Mouse (Mus musculus) spleen, postnatal 10 days (tissue): Measurements from ENCODE around the gene Gm8113.
"Not testable (repeated sequence)": the region's sequence is repeated elsewhere in the genome, so short reads cannot be mapped to it uniquely, and the experiment has no call there.

Experiments
- DNase-seq, 2 experiments: peaks; one replicate each; pipeline ENCODE4 v3.0.0; 2021 to 2022; ENCODE audit warnings: low spot score in 2 of 2

Gm8113 gene

DNA sequence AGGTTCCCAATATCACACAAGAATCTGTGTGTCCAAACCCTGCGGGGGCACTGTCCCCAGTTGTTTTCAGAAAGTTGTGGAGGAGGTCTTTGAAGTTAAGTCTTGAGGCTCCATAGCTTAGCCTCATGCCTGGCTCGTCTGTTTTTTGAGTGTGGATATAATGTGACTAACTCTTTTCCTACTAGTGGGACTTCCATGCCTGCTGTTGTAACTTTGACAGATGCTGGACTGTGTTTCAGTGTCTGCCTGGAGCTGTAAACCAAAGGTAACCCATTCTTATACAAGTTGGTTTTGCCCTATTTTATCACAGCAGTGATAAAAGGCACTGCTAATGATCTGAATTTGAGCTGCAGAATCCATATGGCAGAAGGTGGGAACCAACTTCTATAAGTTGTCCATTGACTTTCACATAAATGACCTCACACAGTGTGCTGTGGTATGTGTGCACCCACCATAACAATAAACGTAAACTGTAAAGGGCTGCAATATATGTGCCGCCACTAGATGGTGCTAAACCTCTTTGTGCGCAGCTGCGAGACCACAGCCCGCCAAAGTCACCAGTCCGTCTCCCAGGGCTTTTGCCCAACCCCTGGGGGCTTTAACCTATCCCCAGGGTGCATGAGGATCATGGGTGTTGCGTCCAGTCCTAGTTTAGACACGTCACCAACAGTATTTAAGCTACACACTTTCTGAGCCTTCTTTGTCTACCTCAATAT is at the start of gene Gm8113:
Gene Gm8113, plus strand, starts transcription at position 703 of the 716 bp plus-strand sequence.
- peak; percentile 12 to 56 for DNase-seq

DNA sequence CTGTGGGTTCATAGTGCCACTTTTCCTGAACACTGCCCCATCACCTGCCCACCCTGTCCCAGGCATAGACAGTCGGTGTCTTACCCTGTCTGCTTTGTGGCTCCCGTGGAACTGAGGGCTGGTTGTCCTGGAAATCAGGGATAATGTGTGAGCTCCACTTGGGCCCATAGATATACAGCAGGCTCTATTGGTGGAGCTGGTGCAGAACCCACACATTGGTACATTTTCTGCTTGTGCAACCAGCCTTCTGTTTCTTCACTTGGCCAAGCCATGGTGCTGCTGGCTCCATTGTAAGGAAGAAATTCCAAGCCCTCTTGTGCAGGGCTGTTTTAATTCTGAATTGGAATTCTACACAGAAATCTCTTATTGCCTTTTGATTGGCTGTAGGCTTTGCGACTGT is 49.8 kb upstream of the Gm8113 start, which contains the start of gene Ear1:
Gene Ear1, minus strand, starts transcription at position 101 of the 400 bp plus-strand sequence.
- DNase-seq, result not testable (repeated sequence)

DNA sequence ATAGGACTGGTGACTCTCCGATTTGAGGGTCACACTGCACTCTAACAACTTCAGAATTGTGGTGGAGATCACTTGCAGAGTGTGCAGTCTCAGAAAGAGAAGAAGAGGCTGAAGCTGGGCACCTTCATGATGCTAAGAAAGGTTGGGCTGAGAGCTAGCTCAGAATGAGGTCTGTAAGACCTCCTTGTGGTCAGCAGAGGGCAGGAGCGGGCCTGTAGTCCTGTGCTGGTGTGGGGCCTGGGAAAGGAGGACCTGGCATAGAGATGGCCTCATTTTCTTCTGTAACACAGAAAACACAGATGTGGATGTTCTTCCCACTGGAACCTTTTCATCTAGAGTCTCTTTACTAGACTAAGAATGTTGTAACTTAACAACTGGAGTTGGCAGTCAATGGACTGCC is 47.4 kb upstream of the Gm8113 start:
- not testable (repeated sequence) for DNase-seq

DNA sequence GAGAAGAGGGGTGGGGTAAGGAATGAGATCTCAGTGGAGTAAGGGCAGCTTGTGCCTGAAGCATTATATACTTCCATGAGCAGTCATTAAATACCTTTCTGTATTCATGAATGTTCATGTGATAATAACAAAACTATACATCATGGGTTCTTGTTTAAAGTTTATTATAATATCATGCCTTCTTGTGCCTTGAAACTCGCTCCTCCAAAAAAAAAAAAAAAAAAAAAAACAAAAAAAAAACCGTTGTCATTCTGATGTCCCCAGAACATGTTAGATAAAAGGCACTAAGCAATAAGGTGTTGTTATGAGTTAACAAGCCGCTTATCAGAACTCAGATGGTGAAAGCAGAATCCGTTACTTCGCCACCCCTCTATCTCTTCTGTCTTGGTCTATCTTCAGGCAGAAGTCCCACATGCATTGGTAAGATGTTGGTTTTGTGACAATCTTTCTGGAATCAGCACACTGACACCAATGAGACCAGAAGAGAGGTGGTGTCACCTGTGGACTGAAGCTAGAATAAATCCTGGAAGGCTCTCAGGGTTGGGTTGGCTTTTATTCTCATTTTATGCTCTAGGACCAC is 45.1 kb upstream of the Gm8113 start:
- not testable (repeated sequence) for DNase-seq

DNA sequence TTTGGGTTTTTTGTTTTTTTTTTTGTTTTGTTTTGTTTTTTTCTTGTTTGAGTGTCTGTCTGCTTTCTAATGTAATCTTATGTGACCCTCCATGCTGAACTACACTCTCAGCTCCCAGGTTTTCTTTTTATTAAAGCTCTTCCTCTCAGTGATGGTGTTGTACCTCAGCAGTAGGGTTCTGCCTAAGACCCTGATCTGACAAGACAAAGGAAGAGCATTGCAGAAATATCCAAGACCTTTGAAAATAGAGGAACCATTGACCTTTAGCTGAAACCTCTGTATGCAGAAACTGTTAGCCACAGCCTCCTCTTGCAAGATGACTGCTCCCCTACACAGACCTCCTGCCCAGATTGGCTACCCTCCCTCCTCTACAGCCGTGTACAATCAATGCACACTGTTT is 39.0 kb upstream of the Gm8113 start:
- DNase-seq, result not testable (repeated sequence)

DNA sequence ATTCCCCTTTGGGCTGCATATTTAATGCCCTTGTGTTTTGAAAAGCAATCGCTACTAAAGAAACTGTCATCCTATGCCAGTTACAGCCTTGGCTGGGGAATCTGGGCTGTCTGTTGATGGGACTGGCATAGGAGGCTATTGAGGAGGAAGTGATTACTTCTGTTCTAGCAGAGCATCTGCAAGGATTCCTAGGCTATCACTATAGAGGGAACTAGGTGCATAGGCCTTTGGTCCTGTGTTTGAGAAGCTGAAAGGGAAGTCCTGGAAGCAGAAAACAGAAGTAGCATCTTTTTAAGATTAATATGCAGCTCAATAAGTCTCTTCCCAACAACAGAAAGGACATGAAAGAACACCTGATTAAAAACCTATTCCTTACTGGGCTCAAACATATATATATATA is 33.9 kb upstream of the Gm8113 start:
- not testable (repeated sequence) for DNase-seq

DNA sequence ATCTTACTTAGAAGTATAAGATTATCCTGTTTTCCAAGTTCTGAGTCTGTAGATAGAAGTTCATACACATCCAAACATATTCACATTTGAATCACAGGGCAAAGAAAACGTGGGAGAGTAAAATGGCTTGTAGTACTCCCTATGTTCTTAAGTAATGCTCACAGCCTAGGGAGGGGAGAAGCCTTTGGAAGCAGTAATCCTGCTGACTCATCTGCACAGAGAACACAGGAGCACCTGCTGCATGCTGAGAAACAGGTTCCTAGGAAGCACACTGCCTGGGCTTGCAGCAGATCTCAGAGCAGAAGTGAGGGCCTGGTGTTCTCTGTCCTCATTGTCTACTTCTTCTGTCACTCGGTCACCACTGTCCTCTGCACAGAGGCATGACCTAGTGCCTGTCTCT is 29.8 kb upstream of the Gm8113 start:
- DNase-seq, result not testable (repeated sequence)

DNA sequence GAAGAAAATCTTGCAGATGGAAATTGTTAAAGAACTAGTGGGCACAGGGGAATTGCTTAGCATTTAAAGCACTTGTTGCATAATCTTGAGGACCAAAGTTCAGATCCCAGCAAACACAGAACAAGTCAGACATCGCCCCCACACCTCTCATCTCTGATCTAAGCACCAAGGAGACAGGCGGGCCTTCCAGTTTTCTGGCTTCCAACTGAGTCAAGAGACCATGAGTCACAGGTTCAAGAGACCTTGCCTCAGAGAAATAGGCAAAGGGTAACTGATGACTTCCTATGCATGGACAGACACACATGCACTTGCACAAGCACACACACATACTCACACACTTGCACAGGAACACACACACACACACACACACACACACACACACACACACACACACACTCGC is 26.6 kb upstream of the Gm8113 start:
- not testable (repeated sequence) for DNase-seq

DNA sequence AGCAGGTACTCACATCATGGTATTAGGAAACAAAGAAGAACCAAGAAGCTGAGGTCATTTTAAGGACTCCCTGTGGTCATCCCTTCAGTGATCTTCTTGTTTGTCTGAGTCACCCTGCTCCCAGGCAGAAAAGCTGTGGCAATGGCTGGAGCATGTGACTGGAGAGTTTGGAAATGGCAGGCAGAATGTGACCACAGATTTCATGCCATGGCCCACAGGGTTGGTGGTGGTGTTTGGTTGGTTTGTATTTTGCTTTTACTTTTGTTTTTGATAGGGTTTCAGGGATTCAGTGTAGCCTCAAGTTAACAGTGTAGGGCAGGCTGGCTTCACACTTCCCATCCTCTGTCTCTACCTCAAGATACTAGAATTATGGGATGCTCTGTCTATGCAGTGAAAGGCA is 7.0 kb upstream of the Gm8113 start:
- DNase-seq, result not testable (repeated sequence)

DNA sequence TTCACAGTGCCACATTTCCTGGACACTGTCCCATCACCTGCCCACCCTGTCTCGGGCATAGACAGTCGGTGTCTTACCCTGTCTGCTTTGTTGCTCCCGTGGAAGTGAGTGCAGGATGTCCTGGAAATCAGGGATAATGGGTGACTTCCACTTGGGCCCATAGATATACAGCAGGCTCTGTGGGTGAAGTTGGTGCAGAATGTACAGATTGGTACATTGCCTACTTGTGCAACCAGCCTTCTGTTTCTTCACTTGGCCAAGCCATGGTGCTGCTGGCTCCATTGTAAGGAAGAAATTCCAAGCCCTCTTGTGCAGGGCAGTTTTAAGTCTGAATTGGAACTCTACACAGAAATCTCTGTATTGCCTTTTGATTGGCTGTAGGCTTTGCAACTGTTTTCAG is 1.7 kb upstream of the Gm8113 start, which contains the start of gene Ear10:
Gene Ear10, minus strand, starts transcription at position 101 of the 400 bp plus-strand sequence.
- not testable (repeated sequence) for DNase-seq

DNA sequence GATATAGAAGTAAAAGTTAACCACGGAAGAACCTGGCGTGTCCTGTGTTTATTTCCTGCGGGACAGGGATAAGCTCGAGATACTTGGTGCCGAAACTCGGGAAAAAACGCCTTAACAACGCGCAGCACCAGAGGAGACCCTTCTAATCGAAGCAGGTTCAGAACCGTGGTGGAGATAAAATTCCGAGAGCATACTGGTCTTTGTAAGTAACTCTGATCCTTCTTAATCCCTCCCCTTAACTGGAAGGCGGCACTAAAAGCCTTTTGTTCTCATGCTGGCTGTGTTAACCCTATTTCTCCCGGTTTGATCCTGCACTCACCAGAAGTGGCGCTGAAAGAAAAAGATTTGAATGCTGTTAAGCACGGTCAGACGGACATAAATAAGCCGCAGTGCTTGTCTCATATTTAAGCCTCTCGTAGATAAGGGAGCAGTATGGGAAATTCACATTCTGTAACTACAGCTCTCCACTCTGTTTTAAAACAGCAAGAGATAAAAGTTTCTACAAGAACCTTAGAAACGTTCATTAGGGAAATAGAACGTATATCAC is 287 bp downstream of the Gm8113 start:
- DNase-seq, result not testable (repeated sequence)

DNA sequence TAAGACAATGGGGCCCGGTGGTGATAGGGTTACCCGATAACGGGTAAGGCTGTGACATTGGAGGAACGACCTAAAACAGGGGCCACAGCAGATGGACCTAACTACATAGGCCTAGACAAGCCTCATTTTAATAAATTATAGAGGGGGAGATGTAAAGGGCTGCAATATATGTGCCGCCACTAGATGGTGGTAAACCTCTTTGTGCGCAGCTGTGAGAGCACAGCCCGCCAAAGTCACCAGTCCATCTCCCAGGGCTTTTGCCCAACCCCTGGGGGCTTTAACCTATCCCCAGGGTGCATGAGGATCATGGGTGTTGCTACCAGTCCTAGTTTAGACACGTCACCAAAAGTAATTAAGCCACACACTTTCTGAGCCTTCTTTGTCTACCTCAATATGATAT is 7.8 kb downstream of the Gm8113 start:
- peak in 1 of 2 experiments; percentile 16 for DNase-seq

DNA sequence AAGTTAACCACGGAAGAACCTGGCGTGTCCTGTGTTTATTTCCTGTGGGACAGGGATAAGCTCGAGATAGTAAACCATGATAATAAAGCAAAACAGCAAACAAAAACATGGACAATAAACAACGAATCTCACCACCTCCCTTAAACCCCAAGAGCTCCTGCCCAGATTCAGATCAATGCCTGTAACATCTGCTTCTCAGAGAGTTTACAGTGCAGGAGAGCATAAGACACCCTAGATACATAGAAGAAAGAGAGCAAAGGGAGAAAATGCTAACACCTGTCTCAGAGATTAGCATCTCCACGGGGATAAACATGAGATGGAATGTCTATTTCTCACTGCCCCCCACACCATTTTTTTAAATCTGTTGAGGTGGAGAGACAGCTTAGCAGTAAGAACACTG is 8.2 kb downstream of the Gm8113 start:
- DNase-seq, result not testable (repeated sequence)

DNA sequence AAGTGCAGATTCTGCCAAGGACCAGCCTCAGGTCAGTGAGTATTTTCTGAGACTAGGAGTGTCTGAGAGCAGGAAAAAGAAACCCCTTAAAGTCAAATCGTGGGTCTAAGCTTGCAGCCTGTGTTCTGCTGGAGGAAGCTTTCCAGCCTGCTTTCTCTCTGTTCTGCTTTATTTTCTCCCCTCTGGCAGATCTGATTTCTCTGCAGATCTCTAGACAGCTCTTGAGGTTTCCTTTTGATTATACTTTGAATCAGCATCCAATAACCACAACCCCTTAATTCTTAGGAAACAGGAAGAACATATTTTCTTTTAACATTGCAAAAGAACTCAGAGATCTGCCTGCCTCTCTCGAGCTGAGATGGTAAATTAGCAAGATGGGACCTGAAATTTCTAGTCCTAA is 28.2 kb downstream of the Gm8113 start:
- not testable (repeated sequence) for DNase-seq

DNA sequence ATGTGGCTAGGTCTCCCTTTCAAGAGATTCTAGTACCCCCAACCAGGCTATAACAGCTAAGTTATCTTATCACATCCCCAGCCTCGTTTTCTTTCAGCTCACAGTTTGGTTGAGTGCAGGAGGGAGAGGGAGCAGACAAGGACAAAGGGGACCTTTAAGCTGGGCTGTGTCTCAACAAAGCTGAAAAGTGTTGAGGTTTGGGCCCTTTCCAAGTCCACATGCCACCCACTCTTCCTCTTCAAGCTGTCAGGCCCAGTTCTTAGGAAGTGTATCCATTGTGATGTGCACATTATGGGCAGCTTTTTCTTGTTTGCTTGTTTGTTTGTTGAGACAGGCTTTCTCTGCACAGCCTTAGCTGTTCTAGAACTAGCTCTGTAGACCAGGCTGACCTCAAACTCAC is 29.9 kb downstream of the Gm8113 start:
- not testable (repeated sequence) for DNase-seq

DNA sequence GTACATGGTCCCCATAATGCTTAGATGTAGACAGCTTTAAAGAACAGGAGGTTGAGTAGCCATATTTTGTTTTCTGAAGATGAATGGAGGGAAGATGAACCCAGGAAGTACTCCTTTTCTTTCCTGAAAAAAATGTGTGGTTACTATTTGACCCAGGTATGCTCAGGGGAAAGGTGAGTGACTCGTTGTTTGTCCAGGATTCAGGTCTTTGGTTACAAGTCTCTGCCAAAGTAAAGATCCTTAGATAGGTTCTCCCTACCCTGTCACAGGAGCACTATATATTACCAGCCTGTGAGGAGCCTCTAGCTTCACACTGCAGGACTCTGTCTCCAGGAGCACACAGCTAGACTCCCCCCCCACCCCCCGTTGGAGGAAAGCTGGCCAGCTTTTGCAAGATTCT is 31.6 kb downstream of the Gm8113 start, which contains the start of gene Ang5:
Gene Ang5, plus strand, starts transcription at position 301 of the 400 bp plus-strand sequence.
- not testable (repeated sequence) for DNase-seq
